Mouse (Mus musculus) C2C12 (cell line): ENCODE results near the gene Ern1. TPM values are rescaled to one million over a fixed set of nuclear protein-coding genes. Genes with fewer than 3 reads are reported as not detected.

ENCODE experiments used
- H3K27me3 ChIP-seq: one replicate; pipeline ENCODE4 v1.6.1; 2011; ENCODE audit not compliant: control insufficient read depth, insufficient read depth, insufficient read length
- H3K36me3 ChIP-seq: one replicate; pipeline ENCODE4 v1.6.1; 2011; ENCODE audit not compliant: control insufficient read depth, insufficient read depth
- H3K4me3 ChIP-seq: one replicate; pipeline ENCODE4 v1.5.1; 2011; ENCODE audit warnings: mild to moderate bottlenecking, control low read depth; ENCODE audit not compliant: poor library complexity, insufficient read depth, severe bottlenecking
- H3K79me2 ChIP-seq: one replicate; pipeline ENCODE4 v1.6.1; 2011; ENCODE audit not compliant: control insufficient read depth, insufficient read depth
- H3K79me3 ChIP-seq: one replicate; pipeline ENCODE4 v1.6.1; 2011; ENCODE audit warnings: low read depth, control low read depth
- H3ac ChIP-seq: one replicate; pipeline ENCODE3; 2011; ENCODE audit warnings: low read depth; ENCODE audit not compliant: control insufficient read depth, insufficient read length
- CEBPB ChIP-seq: IDR thresholded peaks from one replicate; pipeline ENCODE4 v1.6.1; 2011; ENCODE audit warnings: low read depth, mild to moderate bottlenecking, control low read depth, moderate library complexity
- CTCF ChIP-seq: IDR thresholded peaks from one replicate; pipeline ENCODE4 v1.5.1; 2011; ENCODE audit not compliant: control insufficient read depth, insufficient read depth, insufficient read length
- FOSL1 ChIP-seq: IDR thresholded peaks from one replicate; pipeline ENCODE4 v1.8.0; 2011; ENCODE audit warnings: mild to moderate bottlenecking, low read length; ENCODE audit not compliant: poor library complexity, insufficient read depth, severe bottlenecking
- MAX ChIP-seq: IDR thresholded peaks from one replicate; pipeline ENCODE4 v1.6.1; 2011; ENCODE audit warnings: mild to moderate bottlenecking, control low read depth
- MYOD1 ChIP-seq: IDR thresholded peaks from one replicate; pipeline ENCODE4 v1.6.1; 2011; ENCODE audit warnings: low read depth; ENCODE audit not compliant: control insufficient read depth, insufficient read length
- MYOG ChIP-seq: IDR thresholded peaks from one replicate; pipeline ENCODE4 v1.6.1; 2011; ENCODE audit not compliant: control insufficient read depth, insufficient read length; ENCODE audit errors: extremely low read depth
- USF1 ChIP-seq: IDR thresholded peaks from one replicate; pipeline ENCODE4 v1.6.1; 2011; ENCODE audit warnings: low read depth, mild to moderate bottlenecking, control low read depth, moderate library complexity
- polyA plus RNA-seq: library from polyadenylated mRNA; unstranded; fragments of >200 nt; fragmentation: generic; extraction: Trizol; gene quantifications from one replicate; pipeline ENCODE4 v1.2.1, GENCODE M21; 2012; ENCODE audit warnings: missing spikeins

Ern1 gene
- polyA plus RNA-seq, 1 experiment: 6.0 TPM

- Histone ChIP-seq H3K36me3 (peaks cover 81% of the 10 kb centered on the region), H3K79me2 (no peaks in the 10 kb centered on the region)
These were observed 68.9 kb downstream of the Ern1 start for GRCm38 (mm10) chr11:106418622-106419196.

GRCm38 (mm10) chr11:106417860-106418259, 69.8 kb downstream of the Ern1 start:
- no peaks in the 10 kb centered on the region for H3K27me3 ChIP-seq
- TF ChIP-seq MYOD1: no peak
- no peak for TF ChIP-seq CEBPB
- no peak for TF ChIP-seq MAX
- no peak for TF ChIP-seq FOSL1
- TF ChIP-seq USF1: no peak
- no peak for TF ChIP-seq CTCF
- TF ChIP-seq MYOG: no peak
- no peaks in the 10 kb centered on the region for H3K79me3 ChIP-seq
- no peak overlapping the region for H3K4me3 ChIP-seq
- no peaks in the 10 kb centered on the region for H3K79me2 ChIP-seq
- peaks cover 81% of the 10 kb centered on the region for H3K36me3 ChIP-seq
- H3ac ChIP-seq: no peak overlapping the region

More at GRCm38 (mm10) chr11:106418622-106419196, 68.9 kb downstream of the Ern1 start:
- Histone ChIP-seq H3K4me3 (no peak overlapping the region), H3K79me3 (no peaks in the 10 kb centered on the region), H3K27me3 (no peaks in the 10 kb centered on the region), H3ac (no peak overlapping the region)
- TF ChIP-seq CTCF: peak; percentile 63
- no peak for TF ChIP-seq MAX

GRCm38 (mm10) chr11:106416331-106416730, 71.3 kb downstream of the Ern1 start:
- Histone ChIP-seq H3ac (no peak overlapping the region), H3K4me3 (no peak overlapping the region), H3K79me3 (no peaks in the 10 kb centered on the region), H3K79me2 (no peaks in the 10 kb centered on the region), H3K36me3 (peaks cover 87% of the 10 kb centered on the region), H3K27me3 (no peaks in the 10 kb centered on the region)
- TF ChIP-seq CTCF (no peak), MAX (no peak), MYOD1 (no peak), CEBPB (no peak), FOSL1 (no peak), USF1 (no peak), MYOG (no peak)

- Histone ChIP-seq H3ac (no peak overlapping the region), H3K4me3 (no peak overlapping the region), H3K27me3 (no peaks in the 10 kb centered on the region), H3K79me2 (no peaks in the 10 kb centered on the region), H3K36me3 (peaks cover 89% of the 10 kb centered on the region), H3K79me3 (no peaks in the 10 kb centered on the region)
- TF ChIP-seq MYOD1 (no peak), CEBPB (no peak), MYOG (no peak), MAX (no peak)
These were observed 74.9 kb downstream of the Ern1 start for GRCm38 (mm10) chr11:106412641-106413360.

GRCm38 (mm10) chr11:106411157-106411556, 76.5 kb downstream of the Ern1 start:
- no peaks in the 10 kb centered on the region for H3K79me2 ChIP-seq
- TF ChIP-seq FOSL1: no peak
- no peak for TF ChIP-seq CEBPB
- no peak for TF ChIP-seq CTCF
- no peak for TF ChIP-seq MYOD1
- H3K79me3 ChIP-seq: no peaks in the 10 kb centered on the region
- no peak overlapping the region for H3K4me3 ChIP-seq
- no peaks in the 10 kb centered on the region for H3K27me3 ChIP-seq
- no peak overlapping the region for H3ac ChIP-seq
- H3K36me3 ChIP-seq: peaks cover 87% of the 10 kb centered on the region

GRCm38 (mm10) chr11:106410507-106410906, 77.1 kb downstream of the Ern1 start:
- Histone ChIP-seq H3K27me3 (no peaks in the 10 kb centered on the region), H3K79me2 (no peaks in the 10 kb centered on the region), H3K4me3 (no peak overlapping the region), H3K36me3 (peaks cover 89% of the 10 kb centered on the region), H3ac (no peak overlapping the region), H3K79me3 (no peaks in the 10 kb centered on the region)
- TF ChIP-seq MAX (no peak), FOSL1 (no peak), MYOG (no peak), MYOD1 (no peak), CEBPB (no peak), CTCF (no peak), USF1 (no peak)
